Mouse (Mus musculus): ENCODE measurements around the gene Zfp830.

DNA sequence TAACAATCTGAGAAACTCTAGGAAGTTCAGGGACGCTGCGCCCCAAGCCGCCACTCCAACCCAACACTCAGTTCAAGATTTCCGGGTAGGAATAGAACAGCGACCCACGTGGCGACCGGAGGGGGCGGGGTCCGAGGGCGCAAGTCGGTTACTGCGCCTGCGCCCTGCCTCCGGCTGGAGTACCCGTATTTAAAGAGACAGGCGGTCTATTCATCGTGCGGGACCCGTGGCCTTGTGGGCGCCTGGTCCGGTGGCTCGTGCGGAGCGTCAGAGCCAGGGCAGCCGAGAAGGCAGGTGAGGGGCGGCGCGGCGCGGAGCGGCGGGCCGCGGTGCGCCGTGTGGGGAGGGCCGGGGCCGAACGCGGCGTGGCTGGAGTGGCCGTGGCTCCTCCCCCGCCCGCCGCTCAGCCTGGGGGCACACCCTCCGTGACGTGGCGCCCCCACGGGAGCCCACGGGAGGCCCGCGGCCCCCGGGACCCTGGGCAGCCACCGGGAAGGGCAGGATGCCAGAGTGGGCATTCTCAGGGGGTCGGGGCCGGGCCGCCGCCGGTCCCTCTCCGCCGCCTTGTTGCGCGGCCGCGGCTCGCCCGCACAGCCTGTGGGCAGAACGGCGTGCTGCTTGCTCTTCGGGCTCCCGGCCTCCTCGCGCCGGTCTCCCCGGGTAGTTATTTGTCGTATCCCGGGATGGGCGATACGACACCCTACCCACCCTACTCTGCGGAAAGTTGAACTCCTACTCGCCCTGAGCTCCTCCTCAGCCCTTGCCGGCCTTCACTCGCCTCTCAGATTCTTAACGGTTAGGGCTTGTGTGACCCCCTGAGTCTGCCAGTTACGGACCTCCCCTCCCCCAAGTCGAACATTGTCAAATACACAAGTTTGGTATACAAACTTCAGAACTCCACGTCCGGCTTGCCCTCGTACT, 17.1 kb downstream of the Zfp830 start, which contains the start of gene Lig3:
- TF ChIP-seq CTCF (IDR thresholded peaks at IDR 0.05; ENCODE audit: borderline replicate concordance, extremely low read depth, insufficient read depth, insufficient read length) (no peak), POLR2A (IDR thresholded peaks at IDR 0.05; ENCODE audit: borderline replicate concordance, extremely low read depth, insufficient read depth, insufficient read length, poor library complexity, severe bottlenecking) (peak; percentile 18; the same call in 1 of the 2 replicates)
